Mouse (Mus musculus): ENCODE results near the gene Gm10778. TPM values are rescaled to one million over a fixed set of nuclear protein-coding genes. Genes with fewer than 3 reads are reported as not detected.
"Not testable (repeated sequence)": the region's sequence is repeated elsewhere in the genome, so short reads cannot be mapped to it uniquely, and the experiment has no call there.

Gm10778 gene
- polyA plus RNA-seq (2012; rRNA removed), result 0.29 and 0.40 TPM in 2 replicates

DNA sequence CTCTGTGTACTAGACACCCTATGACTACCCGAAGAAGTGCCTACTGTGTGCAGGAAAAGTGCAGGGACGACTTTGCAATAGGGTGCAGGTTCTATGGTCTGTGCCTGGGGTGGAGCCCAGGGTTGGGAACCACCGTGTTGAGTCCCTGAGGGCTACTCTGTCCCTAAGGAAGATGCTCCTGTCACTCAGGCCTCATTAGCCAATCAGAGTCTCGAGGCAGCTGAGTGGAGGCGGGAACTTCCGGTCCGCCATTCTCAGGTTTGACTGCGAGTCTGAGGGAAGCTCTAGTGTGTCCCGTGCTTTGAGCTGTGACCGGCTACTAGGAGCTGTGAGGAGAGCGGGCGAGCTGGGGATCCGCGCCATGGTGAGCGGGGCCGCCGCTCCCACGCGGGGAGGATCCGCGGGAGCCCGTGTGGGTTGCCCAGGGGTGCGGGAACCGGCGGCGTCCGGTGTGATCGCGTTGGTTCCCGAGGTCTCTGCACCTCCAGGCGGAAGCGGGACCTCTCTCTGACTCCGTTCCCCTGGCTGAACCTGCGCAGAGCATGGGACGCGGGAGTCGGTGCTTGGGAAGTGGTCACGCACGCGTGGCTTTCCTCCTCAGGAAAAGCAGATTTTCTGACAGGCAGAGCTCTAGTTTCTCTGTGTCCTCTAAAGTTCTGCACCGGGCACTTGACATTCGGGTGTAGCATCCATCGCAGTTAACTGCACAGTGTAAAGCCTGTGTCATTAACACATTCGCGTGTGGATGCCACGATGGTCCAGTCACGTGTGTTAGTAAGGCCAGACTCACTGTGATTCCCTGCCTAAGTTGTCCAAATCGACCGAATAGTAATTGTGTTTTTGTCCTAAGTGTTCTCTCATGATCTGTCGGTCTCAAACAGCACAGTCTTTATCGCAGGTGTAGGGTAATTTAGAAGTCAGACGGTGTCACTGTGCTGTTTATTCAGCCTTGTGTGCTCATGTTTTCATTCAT lies at the start of gene Gm10778:
TSS of gene Gm10778 (plus strand) at position 257 of the 973 bp plus-strand sequence.
- H3K4me1 ChIP-seq (ENCODE audit: control insufficient read depth, insufficient read depth, insufficient read length); H3K36me3 ChIP-seq (ENCODE audit: control insufficient read depth, insufficient read depth, low read length); H3K27me3 ChIP-seq (ENCODE audit: control insufficient read depth, insufficient read depth, low read length): not testable (repeated sequence)
- peak; percentile 75 to 85 for DNase-seq (ENCODE audit: low read depth in 1 of 2, low spot score in 2 of 2)
- Histone ChIP-seq H3K27ac (ENCODE audit: insufficient read depth, low read length) (peak within 1 kb of the TSS; percentile 69), H3K4me3 (ENCODE audit: extremely low read depth, insufficient read depth, insufficient read length) (peak within 1 kb of the TSS; percentile 68)
- WGBS, result 1% methylated on average over 33 of the region's 52 CpGs

DNA sequence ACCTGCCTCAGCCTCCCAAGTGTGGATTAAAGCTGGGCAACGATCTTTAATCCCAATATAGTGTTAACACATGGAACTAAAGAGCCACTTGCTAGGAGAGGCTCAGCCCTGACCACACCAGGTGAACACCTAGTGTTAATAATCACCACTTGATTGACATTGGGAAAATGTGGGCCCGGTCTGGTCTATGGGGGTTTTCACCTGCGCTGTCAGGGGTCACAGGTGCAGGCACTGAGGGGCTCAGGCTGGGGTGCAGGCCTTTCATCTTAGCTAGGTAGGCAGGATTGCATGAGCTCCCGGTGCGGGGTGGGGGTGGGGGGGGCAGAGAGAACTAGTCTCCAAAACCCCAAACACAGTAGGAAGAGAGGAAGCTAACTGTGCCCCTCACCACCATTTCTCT lies 49.2 kb upstream of the Gm10778 start:
- 59% methylated on average over 5 of the region's 5 CpGs for WGBS
- no peak for TF ChIP-seq CTCF (IDR thresholded peaks at IDR 0.05; ENCODE audit: extremely low read depth, insufficient read depth, insufficient read length, insufficient replicate concordance)
- no peak for TF ChIP-seq POLR2A (IDR thresholded peaks at IDR 0.05; ENCODE audit: low read depth, low read length)
- Histone ChIP-seq H3K36me3 (ENCODE audit: control insufficient read depth, insufficient read depth, low read length) (no peaks in the 10 kb centered on the region), H3K27ac (ENCODE audit: insufficient read depth, low read length) (no peak overlapping the region), H3K4me1 (ENCODE audit: control insufficient read depth, insufficient read depth, insufficient read length) (peaks cover 29% of the 10 kb centered on the region), H3K4me3 (ENCODE audit: extremely low read depth, insufficient read depth, insufficient read length) (no peak overlapping the region), H3K27me3 (ENCODE audit: control insufficient read depth, insufficient read depth, low read length) (peaks cover 7% of the 10 kb centered on the region; the same call in 1 of the 2 replicates)
- DNase-seq (ENCODE audit: low read depth in 1 of 2, low spot score in 2 of 2), result no peak

DNA sequence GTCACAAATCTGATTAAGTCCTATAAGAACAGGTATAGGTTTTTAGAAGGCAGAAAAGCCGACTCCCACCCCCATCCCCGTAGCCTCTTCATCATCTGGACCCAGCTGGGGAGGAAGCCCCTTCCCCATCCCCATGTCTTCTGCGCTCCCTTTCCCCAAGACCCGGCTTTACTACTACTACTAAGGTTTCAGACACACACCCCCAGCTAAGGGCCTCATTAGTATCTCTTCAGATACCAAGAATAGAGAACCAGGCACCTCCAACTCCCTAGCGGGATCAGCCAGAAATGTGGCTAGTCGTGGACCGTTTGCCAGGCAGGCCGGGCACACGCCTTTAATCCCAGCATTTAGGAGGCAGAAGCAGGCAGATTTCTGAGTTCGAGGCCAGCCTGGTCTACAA lies 48.8 kb upstream of the Gm10778 start:
- H3K27ac ChIP-seq (ENCODE audit: insufficient read depth, low read length), result no peak overlapping the region
- WGBS, result 51% methylated on average over 10 of the region's 10 CpGs
- peaks cover 7% of the 10 kb centered on the region; the same call in 1 of the 2 replicates for H3K27me3 ChIP-seq (ENCODE audit: control insufficient read depth, insufficient read depth, low read length)
- H3K4me1 ChIP-seq (ENCODE audit: control insufficient read depth, insufficient read depth, insufficient read length), result peaks cover 31% of the 10 kb centered on the region
- DNase-seq (ENCODE audit: low read depth in 1 of 2, low spot score in 2 of 2), result no peak
- H3K36me3 ChIP-seq (ENCODE audit: control insufficient read depth, insufficient read depth, low read length), result no peaks in the 10 kb centered on the region
- H3K4me3 ChIP-seq (ENCODE audit: extremely low read depth, insufficient read depth, insufficient read length), result no peak overlapping the region
- TF ChIP-seq POLR2A (IDR thresholded peaks at IDR 0.05; ENCODE audit: low read depth, low read length) (no peak), CTCF (IDR thresholded peaks at IDR 0.05; ENCODE audit: extremely low read depth, insufficient read depth, insufficient read length, insufficient replicate concordance) (no peak)

DNA sequence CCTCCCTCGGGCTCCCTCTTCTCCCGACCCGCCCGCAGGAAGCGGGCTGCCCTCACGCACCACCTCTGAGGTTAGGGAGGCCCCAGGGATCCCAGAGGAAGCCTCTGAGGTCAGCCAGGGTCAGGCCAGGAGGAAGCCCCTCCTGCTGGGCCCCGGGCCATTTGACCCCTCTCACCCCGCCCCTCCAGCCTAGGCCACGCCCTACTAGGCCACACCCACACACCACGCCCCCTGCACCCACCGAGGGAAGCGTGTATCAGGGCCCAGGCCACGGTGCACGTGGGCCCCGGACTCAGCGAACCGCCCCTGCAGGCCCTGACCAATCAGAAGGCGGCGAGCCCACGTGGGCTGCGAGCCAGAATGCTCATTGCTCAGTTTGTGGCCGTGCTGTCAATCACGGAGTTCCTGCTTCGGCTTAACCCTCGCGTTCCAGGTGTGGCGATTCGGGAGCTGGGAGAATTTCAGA lies 48.1 kb upstream of the Gm10778 start, which contains the start of gene Tle6:
TSS of gene Tle6 (minus strand) at position 336 of the 466 bp plus-strand sequence.
- peaks cover 30% of the 10 kb centered on the region for H3K4me1 ChIP-seq (ENCODE audit: control insufficient read depth, insufficient read depth, insufficient read length)
- peak within 1 kb of the TSS; percentile 42; the same call in 1 of the 2 replicates for H3K4me3 ChIP-seq (ENCODE audit: extremely low read depth, insufficient read depth, insufficient read length)
- no peak for TF ChIP-seq POLR2A (IDR thresholded peaks at IDR 0.05; ENCODE audit: low read depth, low read length)
- no peak for TF ChIP-seq CTCF (IDR thresholded peaks at IDR 0.05; ENCODE audit: extremely low read depth, insufficient read depth, insufficient read length, insufficient replicate concordance)
- H3K36me3 ChIP-seq (ENCODE audit: control insufficient read depth, insufficient read depth, low read length), result no peaks in the 10 kb centered on the region
- peaks cover 6% of the 10 kb centered on the region; the same call in 1 of the 2 replicates for H3K27me3 ChIP-seq (ENCODE audit: control insufficient read depth, insufficient read depth, low read length)
- DNase-seq (ENCODE audit: low read depth in 1 of 2, low spot score in 2 of 2), result peak; percentile 73 to 88
- 1% methylated on average over 28 of the region's 28 CpGs for WGBS
- no peak within 1 kb of the TSS for H3K27ac ChIP-seq (ENCODE audit: insufficient read depth, low read length)

DNA sequence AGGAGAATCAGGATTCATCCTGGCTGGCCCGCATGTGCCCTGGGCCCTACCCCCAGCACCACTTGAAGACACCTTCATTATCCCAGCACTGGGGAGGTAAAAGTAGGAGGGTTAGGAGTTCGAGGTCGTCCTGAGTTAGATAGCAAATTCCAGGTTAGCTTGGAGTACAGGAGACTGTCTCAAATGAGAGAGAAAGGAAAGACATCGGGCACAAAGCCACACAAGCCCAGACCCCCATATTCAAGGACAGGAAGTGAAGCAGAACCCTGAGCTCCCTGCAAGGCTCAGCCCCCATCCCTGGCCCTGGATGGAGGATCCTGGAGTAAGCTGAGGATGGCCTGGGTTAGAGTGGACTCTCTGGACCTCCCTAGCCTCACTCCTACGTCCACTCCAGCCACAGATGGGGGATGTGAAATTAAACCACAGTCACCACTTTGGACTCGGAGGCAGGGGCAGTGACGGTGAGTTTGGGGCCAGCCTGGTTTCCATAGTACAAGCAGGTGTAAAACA lies 47.4 kb upstream of the Gm10778 start:
- H3K4me3 ChIP-seq (ENCODE audit: extremely low read depth, insufficient read depth, insufficient read length), result peak overlapping the region; percentile 42; the same call in 1 of the 2 replicates
- peaks cover 28% of the 10 kb centered on the region for H3K4me1 ChIP-seq (ENCODE audit: control insufficient read depth, insufficient read depth, insufficient read length)
- TF ChIP-seq POLR2A (IDR thresholded peaks at IDR 0.05; ENCODE audit: low read depth, low read length) (no peak), CTCF (IDR thresholded peaks at IDR 0.05; ENCODE audit: extremely low read depth, insufficient read depth, insufficient read length, insufficient replicate concordance) (no peak)
- WGBS, result 29% methylated on average over 7 of the region's 7 CpGs
- peaks cover 2% of the 10 kb centered on the region; the same call in 1 of the 2 replicates for H3K27me3 ChIP-seq (ENCODE audit: control insufficient read depth, insufficient read depth, low read length)
- H3K27ac ChIP-seq (ENCODE audit: insufficient read depth, low read length), result no peak overlapping the region
- no peak for DNase-seq (ENCODE audit: low read depth in 1 of 2, low spot score in 2 of 2)
- no peaks in the 10 kb centered on the region for H3K36me3 ChIP-seq (ENCODE audit: control insufficient read depth, insufficient read depth, low read length)

DNA sequence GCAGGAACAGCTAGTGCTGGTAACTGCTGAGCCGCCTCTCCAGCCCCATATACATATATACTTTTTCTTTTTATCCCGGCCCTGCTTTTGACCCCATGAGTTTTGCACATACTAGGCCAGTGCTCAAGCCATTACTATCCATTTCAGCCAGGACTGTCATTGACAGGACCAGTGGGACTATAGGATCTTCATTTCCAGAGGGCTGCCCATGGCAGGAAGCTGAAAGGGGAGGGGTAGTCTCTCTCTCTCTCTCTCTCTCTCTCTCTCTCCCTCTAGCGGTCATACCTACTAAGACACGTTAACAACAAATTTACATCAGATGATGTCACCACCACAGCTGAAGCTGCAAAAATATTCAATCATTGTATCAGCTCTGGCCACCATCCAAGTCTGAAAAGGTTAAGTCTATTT lies 46.1 kb upstream of the Gm10778 start:
- peak in 1 of 2 experiments; percentile 61 for DNase-seq (ENCODE audit: low read depth in 1 of 2, low spot score in 2 of 2)
- Histone ChIP-seq H3K27ac (ENCODE audit: insufficient read depth, low read length) (no peak overlapping the region), H3K36me3 (ENCODE audit: control insufficient read depth, insufficient read depth, low read length) (no peaks in the 10 kb centered on the region), H3K4me3 (ENCODE audit: extremely low read depth, insufficient read depth, insufficient read length) (no peak overlapping the region), H3K27me3 (ENCODE audit: control insufficient read depth, insufficient read depth, low read length) (no peaks in the 10 kb centered on the region), H3K4me1 (ENCODE audit: control insufficient read depth, insufficient read depth, insufficient read length) (peaks cover 23% of the 10 kb centered on the region)
- 24% methylated on average over 4 of the region's 4 CpGs for WGBS
- TF ChIP-seq CTCF (IDR thresholded peaks at IDR 0.05; ENCODE audit: extremely low read depth, insufficient read depth, insufficient read length, insufficient replicate concordance) (no peak), POLR2A (IDR thresholded peaks at IDR 0.05; ENCODE audit: low read depth, low read length) (no peak)
